ENCODE assay signal across 9 mouse cellular contexts in genomic region chr15:94520205-94520900, GRCm38 (mm10). TPM values are rescaled to one million over a fixed set of nuclear protein-coding genes. Genes with fewer than 3 reads are reported as not detected.
DNase-seq lines count a peak whose midpoint lies in the region; ATAC-seq and TF ChIP-seq lines count a peak whose summit lies in the region.
"Had no signal": no experiment of that assay in that cellular context is flagged by ENCODE, and none has a peak within 500 bp of the region (broad histone marks: within the 10 kb centered on the region; RNA-seq: fewer than 3 reads in every experiment).

No protein-coding gene starts in this region.

- no peak for DNase-seq in gastrocnemius, adult 2 months
- DNase-seq in gastrocnemius, adult 8-10 months (ENCODE audit: low spot score in 2 of 2), result no peak
- peak; percentile 26 for DNase-seq in urinary bladder, postnatal 25 days (ENCODE audit: low spot score)
- DNase-seq in urinary bladder, postnatal 10 days (ENCODE audit: low spot score), result no peak
- peak; percentile 92 for DNase-seq in embryonic facial prominence, embryonic 14.5 days (ENCODE audit: low spot score)
- DNase-seq in large intestine, adult 2 months (ENCODE audit: low read depth, low spot score), result peak; percentile 47
- peak; percentile 85 for DNase-seq in naive thymus-derived CD4-positive, alpha-beta T cell, adult 2 months (ENCODE audit: low read depth)
- DNase-seq in right cerebral cortex, postnatal 36 days (ENCODE audit: low spot score in 2 of 2), result no peak

- WGBS in embryonic facial prominence, embryonic 14.5 days, result 39% methylated on average over 9 of the region's 9 CpGs
- 25% methylated on average over 9 of the region's 9 CpGs for WGBS in large intestine, adult 2 months

- H3K4me1 ChIP-seq in embryonic facial prominence, embryonic 14.5 days (ENCODE audit: control insufficient read depth, insufficient read depth, low read length), result no peaks in the 10 kb centered on the region
- H3K4me1 ChIP-seq: stomach, embryonic 15.5 days had no signal

- no peaks in the 10 kb centered on the region for H3K9me3 ChIP-seq in embryonic facial prominence, embryonic 14.5 days (ENCODE audit: control insufficient read depth, low read length)
- H3K9me3 ChIP-seq: stomach, embryonic 15.5 days had no signal

- H3K27me3 ChIP-seq in embryonic facial prominence, embryonic 14.5 days (replicated peaks; ENCODE audit: control insufficient read depth, insufficient read depth, low read length), result no peaks in the 10 kb centered on the region
- H3K27me3 ChIP-seq: stomach, embryonic 15.5 days had no signal

- H3K27ac ChIP-seq in gastrocnemius, adult 2 months, result no peak overlapping the region
- H3K27ac ChIP-seq in embryonic facial prominence, embryonic 14.5 days (replicated peaks; ENCODE audit: low read depth, low read length), result no peak overlapping the region
- H3K27ac ChIP-seq: stomach, embryonic 15.5 days had no signal

- no peak overlapping the region for H3K4me2 ChIP-seq in embryonic facial prominence, embryonic 14.5 days (ENCODE audit: low read depth, low read length)
- H3K4me2 ChIP-seq: stomach, embryonic 15.5 days had no signal

- peak; percentile 74 for TF ChIP-seq CTCF in gastrocnemius, adult 2 months (IDR thresholded peaks at IDR 0.05)

- no peak overlapping the region for H3K9ac ChIP-seq in embryonic facial prominence, embryonic 14.5 days (ENCODE audit: low read depth, low read length)
- H3K9ac ChIP-seq: stomach, embryonic 15.5 days had no signal

- H3K4me3 ChIP-seq in gastrocnemius, adult 2 months, result no peak overlapping the region
- H3K4me3 ChIP-seq in embryonic facial prominence, embryonic 14.5 days (ENCODE audit: low read depth, low read length), result no peak overlapping the region
- H3K4me3 ChIP-seq: stomach, embryonic 15.5 days had no signal

- peak; percentile 79; the same call in 1 of the 2 replicates for ATAC-seq in embryonic facial prominence, embryonic 14.5 days (ENCODE audit: low read depth)

- intact Hi-C loops in gastrocnemius, adult 2 months (cut with DNase I), result loop anchor here (1.0 to 5.0 kb wide), 3 partner anchors 58 to 178 kb away; no protein-coding TSS in a partner anchor

- 0 out of 2 replicates have a peak, but pooled peaks cover 12% of the 10 kb centered on the region for H3K36me3 ChIP-seq in embryonic facial prominence, embryonic 14.5 days (ENCODE audit: control insufficient read depth, insufficient read depth, low read length)
- H3K36me3 ChIP-seq: stomach, embryonic 15.5 days had no signal

RNA-seq across cellular contexts. Expression of gene Pus7l, which starts 23.0 kb away (rescaled TPM):
- total RNA-seq in gastrocnemius, adult 2 months (2021), result 1 to 10 TPM; 1.5 TPM
- total RNA-seq in gastrocnemius, adult 8-10 months (2022), result 1 to 10 TPM; 1.2 to 1.9 (median 1.4) TPM
- 8.7 and 9.7 TPM in 2 replicates for polyA plus RNA-seq in embryonic facial prominence, embryonic 14.5 days (2014; fragmentation: Nextera tagmentation; extraction: Ambion mirVana)
- polyA plus RNA-seq in large intestine, adult 2 months (2012; rRNA removed), result 2.8 and 2.9 TPM in 2 replicates

RNA-seq across cellular contexts. Expression of gene Irak4, which starts 23.1 kb away (rescaled TPM):
- total RNA-seq in gastrocnemius, adult 2 months (2021), result 1 to 10 TPM; 2.3 to 2.6 TPM
- total RNA-seq in gastrocnemius, adult 8-10 months (2022), result 1 to 10 TPM in 3 of 4 experiments, under 1 TPM in 1; 0.73 to 1.9 (median 1.4) TPM
- polyA plus RNA-seq in embryonic facial prominence, embryonic 14.5 days (2014; fragmentation: Nextera tagmentation; extraction: Ambion mirVana), result 4.4 and 5.2 TPM in 2 replicates
- polyA plus RNA-seq in large intestine, adult 2 months (2012; rRNA removed), result 16.9 and 24.4 TPM in 2 replicates

RNA-seq across cellular contexts. Expression of gene Adamts20, which starts 55.1 kb away (rescaled TPM):
- total RNA-seq in gastrocnemius, adult 2 months (2021), result 1 to 10 TPM; 2.9 to 5.4 TPM
- total RNA-seq in gastrocnemius, adult 8-10 months (2022), result 1 to 10 TPM; 1.3 to 2.8 (median 1.7) TPM
- 8.4 and 9.7 TPM in 2 replicates for polyA plus RNA-seq in embryonic facial prominence, embryonic 14.5 days (2014; fragmentation: Nextera tagmentation; extraction: Ambion mirVana)
- 0.02 and 0.08 TPM in 2 replicates for polyA plus RNA-seq in large intestine, adult 2 months (2012; rRNA removed)

Comparison
In these comparisons a context has a peak if more than half of its experiments do, and no peak if none do; other contexts are left out.
1. DNase-seq: peak in urinary bladder, postnatal 25 days (single experiment), embryonic facial prominence, embryonic 14.5 days (single experiment), large intestine, adult 2 months (single experiment) and naive thymus-derived CD4-positive, alpha-beta T cell, adult 2 months (single experiment); none in gastrocnemius, adult 2 months (single experiment), gastrocnemius, adult 8-10 months (0 of 2), urinary bladder, postnatal 10 days (single experiment) and right cerebral cortex, postnatal 36 days (0 of 2).